Mouse (Mus musculus) MEL (cell line): ENCODE results near the gene Pakap.

Source experiments
- CHD1 ChIP-seq: IDR thresholded peaks from 2 replicates; pipeline ENCODE4 v1.6.1; 2012; ENCODE audit warnings: low read depth, mild to moderate bottlenecking, inconsistent platforms, low read length, improper control_type of control experiment
- CTCF ChIP-seq, 3 experiments: IDR thresholded peaks in 2 of 3; conservative IDR thresholded peaks in 1 of 3; 2 replicates each; pipeline ENCODE4 v1.5.1; 2011 to 2012; ENCODE audit warnings: low read length in 3 of 3, low read depth in 2 of 3, mild to moderate bottlenecking in 2 of 3, improper control_type of control experiment in 1 of 3, inconsistent platforms in 1 of 3, mixed read lengths in 1 of 3, moderate library complexity in 1 of 3; ENCODE audit not compliant: control insufficient read depth in 1 of 3, insufficient read depth in 1 of 3, poor library complexity in 1 of 3, severe bottlenecking in 1 of 3
- ELF1 ChIP-seq: IDR thresholded peaks from 2 replicates; pipeline ENCODE4 v1.6.1; 2014; ENCODE audit warnings: low read depth, mild to moderate bottlenecking, inconsistent platforms, low read length, improper control_type of control experiment, moderate library complexity
- MAX ChIP-seq: IDR thresholded peaks from 2 replicates; pipeline ENCODE4 v1.6.1; 2011; ENCODE audit warnings: low read length, improper control_type of control experiment
- NELFE ChIP-seq: IDR thresholded peaks from 2 replicates; pipeline ENCODE4 v1.6.1; 2011; ENCODE audit warnings: low read depth, low read length, improper control_type of control experiment
- POLR2A ChIP-seq, 2 experiments: IDR thresholded peaks; 2 replicates each; pipeline ENCODE4 v1.6.1; 2011 to 2012; ENCODE audit warnings: low read length in 2 of 2, mild to moderate bottlenecking in 2 of 2, control low read depth in 1 of 2, improper control_type of control experiment in 1 of 2, low read depth in 1 of 2, moderate library complexity in 1 of 2; ENCODE audit not compliant: control insufficient read depth in 1 of 2, insufficient read depth in 1 of 2, poor library complexity in 1 of 2
- RAD21 ChIP-seq: IDR thresholded peaks from 2 replicates; pipeline ENCODE4 v1.6.1; 2011; ENCODE audit warnings: mild to moderate bottlenecking, low read depth, low read length, improper control_type of control experiment
- TBP ChIP-seq: IDR thresholded peaks from 2 replicates; pipeline ENCODE4 v1.8.0; 2011; ENCODE audit warnings: low read depth, low read length, improper control_type of control experiment

DNA sequence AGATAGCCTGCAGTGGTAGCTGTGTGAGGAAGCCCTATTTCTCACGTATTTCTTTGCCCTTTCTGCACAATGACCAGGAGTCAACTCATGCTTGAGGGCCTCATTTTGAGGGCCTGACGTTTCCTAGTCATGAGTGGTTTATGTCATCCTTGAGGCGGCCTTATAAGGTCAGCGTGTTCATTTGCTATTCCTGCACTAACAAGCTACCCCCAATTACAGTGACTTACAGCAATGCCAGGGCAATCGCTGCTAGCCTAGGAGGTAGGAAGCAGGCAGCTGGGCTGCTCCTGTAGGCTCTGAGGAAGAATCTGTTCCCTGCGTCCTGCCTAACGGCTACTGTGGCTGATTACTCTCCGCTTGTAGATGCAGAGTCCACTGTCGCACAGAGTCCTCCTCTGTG lies 269.1 kb downstream of the Pakap start:
- TF ChIP-seq CTCF (IDR thresholded peaks at IDR 0.05 in 2 of 3, conservative IDR thresholded peaks at IDR 0.05 in 1 of 3; ENCODE audit: control insufficient read depth in 1 of 3, insufficient read depth in 1 of 3, low read depth in 2 of 3, low read length in 3 of 3, poor library complexity in 1 of 3, severe bottlenecking in 1 of 3) = no peak
- TF ChIP-seq MAX = no peak
- TF ChIP-seq TBP = no peak
- no peak for TF ChIP-seq POLR2A (IDR thresholded peaks at IDR 0.05; ENCODE audit: control insufficient read depth in 1 of 2, insufficient read depth in 1 of 2, low read depth in 1 of 2, low read length in 2 of 2, poor library complexity in 1 of 2)
- no peak for TF ChIP-seq CHD1
- no peak for TF ChIP-seq ELF1
- no peak for TF ChIP-seq NELFE
- no peak for TF ChIP-seq RAD21
